In the genomic region with DNA sequence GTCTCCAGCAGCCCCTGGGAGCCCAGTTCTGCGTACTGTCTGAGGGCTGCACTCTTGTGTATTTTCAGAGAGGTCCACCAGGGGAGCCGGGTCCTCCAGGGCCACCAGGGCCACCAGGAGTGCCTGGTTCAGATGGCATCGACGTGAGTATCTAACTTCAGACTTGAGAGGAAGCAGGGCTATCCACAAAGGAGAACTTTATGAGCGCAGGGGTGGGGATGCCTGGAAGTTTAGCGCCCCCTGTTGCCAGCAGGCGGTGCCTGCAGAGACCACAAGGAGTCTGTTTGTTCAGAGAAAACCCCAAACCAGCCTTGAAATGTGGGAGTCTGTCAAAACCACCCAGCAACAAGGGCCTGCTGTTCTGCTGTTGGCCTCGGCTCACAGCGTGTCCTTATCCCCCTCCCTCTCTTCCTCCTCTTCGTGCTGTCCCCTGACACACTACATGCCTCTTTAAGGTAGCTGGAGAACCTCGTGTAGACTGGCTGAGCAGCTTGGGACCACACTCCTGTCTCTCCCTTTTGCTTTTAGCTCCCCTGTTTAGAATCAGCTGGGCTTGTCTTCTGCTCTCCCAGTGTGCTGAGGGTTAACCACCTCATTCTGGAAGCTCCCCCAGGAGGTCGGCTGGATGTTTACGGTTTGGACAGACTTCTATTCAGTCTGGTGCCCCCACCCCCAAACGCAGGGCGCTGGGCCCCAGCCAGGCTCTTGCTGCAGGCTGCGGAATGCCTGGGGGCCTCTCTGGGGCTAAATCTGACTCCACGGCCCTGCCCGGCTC, we compare ENCODE assay signal across 1 mouse cellular context.
TF ChIP-seq lines count a peak whose summit lies in the region.

No protein-coding gene starts in this region.

TF ChIP-seq in CH12.LX, 34 proteins besides CTCF, POLR2A, EP300 and RAD21:
- TF ChIP-seq SMC3 (IDR thresholded peaks at IDR 0.05; ENCODE audit: low read depth, low read length): peak; percentile 62
- 0 out of 2 replicates have a peak, but pooled peaks have one; percentile 12 for TF ChIP-seq MAZ (IDR thresholded peaks at IDR 0.05; ENCODE audit: low read depth, low read length)
- TF ChIP-seq MEF2A (IDR thresholded peaks at IDR 0.05; ENCODE audit: borderline replicate concordance, low read depth, low read length): 0 out of 2 replicates have a peak, but pooled peaks have one; percentile 8
- TF ChIP-seq NELFE (IDR thresholded peaks at IDR 0.05; ENCODE audit: low read depth, low read length): peak; percentile 30; the same call in 1 of the 2 replicates
- TF ChIP-seq RCOR1 (conservative IDR thresholded peaks at IDR 0.05; ENCODE audit: low read depth, low read length): no peak
- no peak for TF ChIP-seq GABPA (IDR thresholded peaks at IDR 0.05; ENCODE audit: insufficient replicate concordance, low read depth, low read length)
